Mouse (Mus musculus): ENCODE measurements around the gene Aig1.

- no peak for TF ChIP-seq POLR2A (IDR thresholded peaks at IDR 0.05; ENCODE audit: low read depth, low read length)
- no peak for TF ChIP-seq CTCF (IDR thresholded peaks at IDR 0.05; ENCODE audit: borderline replicate concordance, insufficient read depth, low read length)
These were observed 227.0 kb downstream of the Aig1 start for GRCm38 (mm10) chr10:13641750-13642149.

Data from embryonic fibroblast, embryonic 13.5 days (primary cell).